Mouse (Mus musculus): ENCODE results near the gene Lekr1.

Lekr1 gene

GRCm38 (mm10) chr3:65665977-65666766 is at the start of gene Lekr1:
TSS of gene Lekr1 (plus strand) at chr3:65666228.
- peak; percentile 94 for DNase-seq (ENCODE audit: extremely low spot score)

- DNase-seq (ENCODE audit: extremely low spot score) = no peak
Measured at GRCm38 (mm10) chr3:65617507-65617906, 48.5 kb upstream of the Lekr1 start.

- no peak for DNase-seq (ENCODE audit: extremely low spot score)
Measured at GRCm38 (mm10) chr3:65619340-65619739, 46.7 kb upstream of the Lekr1 start.

GRCm38 (mm10) chr3:65623057-65623456 is 43.0 kb upstream of the Lekr1 start:
- no peak for DNase-seq (ENCODE audit: extremely low spot score)

GRCm38 (mm10) chr3:65625496-65626289 is 40.3 kb upstream of the Lekr1 start:
- no peak for DNase-seq (ENCODE audit: extremely low spot score)

GRCm38 (mm10) chr3:65626290-65626914 is 39.6 kb upstream of the Lekr1 start:
- no peak for DNase-seq (ENCODE audit: extremely low spot score)

GRCm38 (mm10) chr3:65627021-65627706 is 38.9 kb upstream of the Lekr1 start:
- no peak for DNase-seq (ENCODE audit: extremely low spot score)

- DNase-seq (ENCODE audit: extremely low spot score) = no peak
Measured at GRCm38 (mm10) chr3:65627707-65628028, 38.4 kb upstream of the Lekr1 start.

GRCm38 (mm10) chr3:65629565-65630112 is 36.4 kb upstream of the Lekr1 start:
- no peak for DNase-seq (ENCODE audit: extremely low spot score)

GRCm38 (mm10) chr3:65633604-65634003 is 32.4 kb upstream of the Lekr1 start:
- no peak for DNase-seq (ENCODE audit: extremely low spot score)

GRCm38 (mm10) chr3:65635983-65636382 is 30.0 kb upstream of the Lekr1 start:
- no peak for DNase-seq (ENCODE audit: extremely low spot score)

- no peak for DNase-seq (ENCODE audit: extremely low spot score)
Measured at GRCm38 (mm10) chr3:65637313-65637712, 28.7 kb upstream of the Lekr1 start.

- DNase-seq (ENCODE audit: extremely low spot score) = no peak
Measured at GRCm38 (mm10) chr3:65638896-65639295, 27.1 kb upstream of the Lekr1 start.

GRCm38 (mm10) chr3:65639454-65640014 is 26.5 kb upstream of the Lekr1 start:
- no peak for DNase-seq (ENCODE audit: extremely low spot score)

GRCm38 (mm10) chr3:65642959-65643358 is 23.1 kb upstream of the Lekr1 start:
- no peak for DNase-seq (ENCODE audit: extremely low spot score)

- DNase-seq (ENCODE audit: extremely low spot score) = no peak
Measured at GRCm38 (mm10) chr3:65643654-65644053, 22.4 kb upstream of the Lekr1 start.

GRCm38 (mm10) chr3:65647592-65647991 is 18.4 kb upstream of the Lekr1 start:
- no peak for DNase-seq (ENCODE audit: extremely low spot score)

- no peak for DNase-seq (ENCODE audit: extremely low spot score)
Measured at GRCm38 (mm10) chr3:65648913-65649312, 17.1 kb upstream of the Lekr1 start.

- no peak for DNase-seq (ENCODE audit: extremely low spot score)
Measured at GRCm38 (mm10) chr3:65650156-65650815, 15.7 kb upstream of the Lekr1 start.

- peak; percentile 50 for DNase-seq (ENCODE audit: extremely low spot score)
Measured at GRCm38 (mm10) chr3:65654541-65655206, 11.4 kb upstream of the Lekr1 start.

Data from embryo, embryonic 9.5 days (tissue).